Mouse (Mus musculus): Measurements from ENCODE around the gene Mrpl47. TPM values are rescaled to one million over a fixed set of nuclear protein-coding genes. Genes with fewer than 3 reads are reported as not detected.

Mrpl47 gene
- total RNA-seq, 2 experiments from 2014 or later: 30.4 to 34.3 TPM

Other genes starting within 250 kb of the Mrpl47 start
- not detected for gene Kcnmb3, start 245.4 kb downstream of the Mrpl47 start, total RNA-seq (2021)
- gene Zfp639, start 227.3 kb downstream of the Mrpl47 start, total RNA-seq (2021): 10 to 100 TPM; 27.3 to 31.6 TPM
- 100 to 1,000 TPM; 432 to 477 TPM for gene Mfn1, start 208.1 kb downstream of the Mrpl47 start, total RNA-seq (2021)
- 10 to 100 TPM; 15.7 to 16.2 TPM for gene Gnb4, start 121.0 kb downstream of the Mrpl47 start, total RNA-seq (2021)
- 10 to 100 TPM; 21.8 to 22.4 TPM for gene Actl6a, start 31.3 kb downstream of the Mrpl47 start, total RNA-seq (2021)
- 100 to 1,000 TPM; 896 to 938 TPM for gene Ndufb5, start 615 bp downstream of the Mrpl47 start, total RNA-seq (2021)
- gene Usp13, start 79.9 kb upstream of the Mrpl47 start, total RNA-seq (2021): 100 to 1,000 TPM; 216 to 218 TPM